Mouse (Mus musculus) gastrocnemius, postnatal 36 days (tissue): ENCODE measurements at regions not wholly inside any gene's neighbourhood (a gene's known extent, or its start where the extent isn't known, plus 50 kb on each side); places are given as distances from the start of the nearest gene placed in this dataset.
"Not testable (repeated sequence)": the region's sequence is repeated elsewhere in the genome, so short reads cannot be mapped to it uniquely, and the experiment has no call there.

Experiments
- DNase-seq, 2 experiments: peaks; one replicate each; pipeline ENCODE4 v3.0.0; 2022
- intact Hi-C: fragments of 180-260 bp; cut with DNase I; formaldehyde crosslinking; loops from one replicate; pipeline ENCODE4 v1.15.1; 2025

GRCm38 (mm10) chr14:61737504-61738040, 130.3 kb downstream of the Kcnrg start:
- DNase-seq = no peak
- intact Hi-C loops = no loop called here

GRCm38 (mm10) chr14:61739453-61739852, 132.2 kb downstream of the Kcnrg start:
- DNase-seq = no peak
- intact Hi-C loops = no loop called here

- intact Hi-C loops = no loop called here
- DNase-seq = no peak
Observed at GRCm38 (mm10) chr14:61743855-61744408, 136.7 kb downstream of the Kcnrg start.

GRCm38 (mm10) chr14:61753421-61753820, 146.2 kb downstream of the Kcnrg start:
- no peak for DNase-seq
- intact Hi-C loops = no loop called here

- no peak for DNase-seq
- intact Hi-C loops = no loop called here
Observed at GRCm38 (mm10) chr14:61756651-61757050, 149.4 kb downstream of the Kcnrg start.

- intact Hi-C loops = no loop called here
- DNase-seq = peak; percentile 57 to 78
Observed at GRCm38 (mm10) chr14:61757086-61757822, 150.0 kb downstream of the Kcnrg start.

- no peak for DNase-seq
- intact Hi-C loops = no loop called here
Observed at GRCm38 (mm10) chr14:61757823-61758175, 150.5 kb downstream of the Kcnrg start.

GRCm38 (mm10) chr14:61758586-61758985, 151.3 kb downstream of the Kcnrg start:
- intact Hi-C loops = no loop called here

GRCm38 (mm10) chr14:61760176-61760575, 152.9 kb downstream of the Kcnrg start:
- DNase-seq, intact Hi-C loops: not testable (repeated sequence)

More at GRCm38 (mm10) chr14:61758586-61758985, 151.3 kb downstream of the Kcnrg start:
- no peak for DNase-seq

GRCm38 (mm10) chr14:61762076-61762475, 154.8 kb downstream of the Kcnrg start:
- intact Hi-C loops = no loop called here
- DNase-seq = no peak

- no peak for DNase-seq
- intact Hi-C loops = no loop called here
Observed at GRCm38 (mm10) chr14:61769881-61770280, 162.6 kb downstream of the Kcnrg start.

- no peak for DNase-seq
- intact Hi-C loops = no loop called here
Observed at GRCm38 (mm10) chr14:61774171-61774570, 166.9 kb downstream of the Kcnrg start.

- DNase-seq = no peak
- intact Hi-C loops = no loop called here
Observed at GRCm38 (mm10) chr14:61778618-61779017, 171.4 kb downstream of the Kcnrg start.

GRCm38 (mm10) chr14:61783206-61783605, 175.9 kb downstream of the Kcnrg start:
- no peak for DNase-seq
- intact Hi-C loops = no loop called here

GRCm38 (mm10) chr14:61784609-61785008, 177.4 kb downstream of the Kcnrg start:
- DNase-seq = no peak
- intact Hi-C loops = no loop called here

GRCm38 (mm10) chr14:61786031-61786430, 178.8 kb downstream of the Kcnrg start:
- DNase-seq = no peak
- intact Hi-C loops = no loop called here

- no peak for DNase-seq
- intact Hi-C loops = no loop called here
Observed at GRCm38 (mm10) chr14:61787746-61788145, 180.5 kb downstream of the Kcnrg start.

GRCm38 (mm10) chr14:61788998-61789790, 181.9 kb downstream of the Kcnrg start:
- intact Hi-C loops = no loop called here
- peak; percentile 42 to 56 for DNase-seq

- intact Hi-C loops = no loop called here
- DNase-seq = no peak
Observed at GRCm38 (mm10) chr14:61795976-61796645, 188.9 kb downstream of the Kcnrg start.

- intact Hi-C loops = no loop called here
- DNase-seq = no peak
Observed at GRCm38 (mm10) chr14:61796671-61797070, 189.4 kb downstream of the Kcnrg start.

- intact Hi-C loops = no loop called here
- DNase-seq = no peak
Observed at GRCm38 (mm10) chr14:61803421-61803925, 196.2 kb downstream of the Kcnrg start.
